Mouse (Mus musculus) C2C12 (cell line): ENCODE results near the gene Tsc2.

Source experiments
- CEBPB ChIP-seq: IDR thresholded peaks from one replicate; pipeline ENCODE4 v1.6.1; 2011; ENCODE audit warnings: low read depth, mild to moderate bottlenecking, control low read depth, moderate library complexity
- CTCF ChIP-seq: IDR thresholded peaks from one replicate; pipeline ENCODE4 v1.5.1; 2011; ENCODE audit not compliant: control insufficient read depth, insufficient read depth, insufficient read length
- MAX ChIP-seq: IDR thresholded peaks from one replicate; pipeline ENCODE4 v1.6.1; 2011; ENCODE audit warnings: mild to moderate bottlenecking, control low read depth

GRCm38 (mm10) chr17:24646381-24646780 lies 14.0 kb upstream of the Tsc2 start:
- no peak for TF ChIP-seq CTCF
- TF ChIP-seq CEBPB: no peak
- no peak for TF ChIP-seq MAX
